Mouse (Mus musculus) skeletal muscle tissue, adult 2 months (tissue): Measurements from ENCODE around the gene Krtap13.
A peak's percentile ranks its signal among the peaks of the same experiment; 100 is the strongest.
"Not testable (repeated sequence)": the region's sequence is repeated elsewhere in the genome, so short reads cannot be mapped to it uniquely, and the experiment has no call there.

Experiments used
- DNase-seq: peaks from one replicate; pipeline ENCODE4 v3.0.0-alpha.2; 2012; ENCODE audit warnings: low read depth, low spot score

Gene Krtap13

DNA sequence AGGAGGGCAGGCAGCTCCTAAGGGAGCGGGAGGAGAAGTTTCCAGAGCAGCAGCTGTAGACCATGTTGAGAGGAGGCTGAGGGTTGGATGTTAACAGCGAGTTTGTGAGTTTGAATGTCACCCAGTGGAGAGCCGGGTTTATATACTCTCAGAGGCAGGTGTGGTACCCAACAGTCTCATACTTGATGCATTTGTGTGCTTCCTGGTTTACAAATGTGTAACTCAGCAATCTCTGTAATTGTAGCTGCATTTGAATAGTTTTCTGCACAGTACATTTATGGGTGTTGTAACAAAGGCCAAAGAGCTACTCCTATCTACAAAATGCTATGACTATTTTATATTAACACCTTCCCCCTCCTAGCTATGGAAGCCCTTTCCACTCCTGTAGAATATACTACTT lies at the start of gene Krtap13:
TSS of gene Krtap13 (minus strand) at position 101 of the 400 bp plus-strand sequence.
- DNase-seq, result not testable (repeated sequence)

DNA sequence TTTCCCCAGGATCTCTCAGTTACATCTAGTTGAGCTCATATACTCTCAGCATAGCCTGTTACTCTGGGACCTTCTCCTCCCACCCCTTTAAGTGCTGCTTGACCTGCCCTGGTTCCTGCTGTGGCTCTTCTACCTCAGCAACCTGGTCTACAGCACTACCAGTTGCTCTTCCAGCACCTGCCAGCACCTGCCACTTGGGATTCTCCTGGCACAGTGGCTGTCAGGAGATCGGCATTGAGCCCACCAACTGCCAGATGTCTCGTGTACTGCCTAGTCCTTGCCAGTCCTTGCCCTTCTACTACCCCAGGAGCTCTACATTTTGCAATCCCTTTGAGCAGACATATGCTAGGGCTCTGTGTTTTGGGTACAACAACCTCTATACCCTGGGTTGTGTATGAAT lies 35.4 kb upstream of the Krtap13 start:
- no peak for DNase-seq

DNA sequence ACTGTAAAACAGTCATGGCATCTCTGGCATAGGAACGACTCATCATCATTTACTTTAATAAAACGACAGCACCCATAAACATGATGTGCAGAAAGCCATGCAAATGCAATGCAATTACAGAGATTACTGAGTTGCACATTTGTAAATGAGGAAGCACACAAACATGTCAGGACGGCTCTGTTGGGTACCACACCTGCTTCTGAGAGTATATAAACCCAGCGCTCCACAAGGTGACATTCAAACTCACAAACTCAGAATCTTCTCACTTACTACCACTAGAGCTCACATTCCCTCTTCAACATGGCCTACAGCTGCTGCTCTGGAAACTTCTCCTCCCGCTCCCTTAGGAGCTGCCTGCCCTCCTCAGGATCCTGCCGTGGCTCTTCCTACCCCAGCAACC lies 26.2 kb upstream of the Krtap13 start, which contains the start of gene Gm5965:
TSS of gene Gm5965 (plus strand) at position 301 of the 400 bp plus-strand sequence.
- DNase-seq, result no peak

DNA sequence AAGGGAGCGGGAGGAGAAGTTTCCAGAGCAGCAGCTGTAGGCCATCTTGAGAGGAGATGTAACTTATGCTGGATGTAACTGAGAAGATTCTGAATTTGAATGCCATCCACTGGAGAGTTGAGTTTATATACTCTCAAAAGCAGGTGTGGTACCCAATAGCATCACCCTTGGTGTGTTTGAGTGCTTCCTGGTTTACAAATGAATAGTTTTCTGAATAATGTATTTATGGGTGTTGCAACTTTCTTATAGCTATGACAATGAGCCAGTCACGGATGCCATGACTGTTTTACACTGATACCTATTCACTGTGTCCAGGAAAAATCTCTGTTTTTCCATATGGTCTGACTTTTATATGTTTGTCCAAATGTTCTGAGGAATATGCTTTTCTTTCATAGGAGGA lies 22.7 kb upstream of the Krtap13 start, which contains the start of gene 2310057N15Rik:
TSS of gene 2310057N15Rik (minus strand) at position 101 of the 400 bp plus-strand sequence.
- DNase-seq, result no peak

DNA sequence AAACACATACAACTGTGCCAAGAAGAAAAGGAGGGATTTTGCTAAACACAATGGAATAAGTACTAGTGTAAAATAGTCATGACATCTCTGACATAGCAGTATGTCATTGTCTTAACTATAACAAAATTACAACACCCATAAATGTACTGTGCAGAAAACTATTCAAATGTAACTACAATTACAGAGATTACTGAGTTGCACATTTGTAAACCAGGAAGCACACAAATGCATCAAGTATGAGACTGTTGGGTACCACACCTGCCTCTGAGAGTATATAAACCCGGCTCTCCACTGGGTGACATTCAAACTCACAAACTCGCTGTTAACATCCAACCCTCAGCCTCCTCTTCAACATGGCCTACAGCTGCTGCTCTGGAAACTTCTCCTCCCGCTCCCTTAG lies 7.1 kb upstream of the Krtap13 start, which contains the start of gene 2310034C09Rik:
TSS of gene 2310034C09Rik (plus strand) at position 301 of the 400 bp plus-strand sequence.
- DNase-seq, result not testable (repeated sequence)

DNA sequence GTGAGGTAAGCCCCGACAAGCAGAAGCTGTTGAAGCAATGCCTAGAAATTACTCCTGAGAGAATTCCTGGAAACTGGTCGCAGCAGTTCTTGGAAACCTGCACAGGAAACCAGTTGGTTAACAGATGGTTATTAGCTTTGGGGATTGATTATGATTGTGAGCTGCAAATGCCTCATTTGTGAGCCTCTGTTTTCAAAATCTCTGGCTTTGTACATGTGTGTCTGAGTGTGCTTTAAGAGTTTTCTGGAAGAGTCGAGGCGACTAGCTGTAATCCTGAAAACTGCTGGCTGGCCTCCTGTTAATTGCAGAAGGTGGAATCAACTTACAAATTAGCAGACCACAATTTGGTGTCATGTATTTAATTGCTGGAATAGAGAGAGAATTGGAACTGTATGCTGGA lies 3.5 kb downstream of the Krtap13 start:
- DNase-seq, result no peak

DNA sequence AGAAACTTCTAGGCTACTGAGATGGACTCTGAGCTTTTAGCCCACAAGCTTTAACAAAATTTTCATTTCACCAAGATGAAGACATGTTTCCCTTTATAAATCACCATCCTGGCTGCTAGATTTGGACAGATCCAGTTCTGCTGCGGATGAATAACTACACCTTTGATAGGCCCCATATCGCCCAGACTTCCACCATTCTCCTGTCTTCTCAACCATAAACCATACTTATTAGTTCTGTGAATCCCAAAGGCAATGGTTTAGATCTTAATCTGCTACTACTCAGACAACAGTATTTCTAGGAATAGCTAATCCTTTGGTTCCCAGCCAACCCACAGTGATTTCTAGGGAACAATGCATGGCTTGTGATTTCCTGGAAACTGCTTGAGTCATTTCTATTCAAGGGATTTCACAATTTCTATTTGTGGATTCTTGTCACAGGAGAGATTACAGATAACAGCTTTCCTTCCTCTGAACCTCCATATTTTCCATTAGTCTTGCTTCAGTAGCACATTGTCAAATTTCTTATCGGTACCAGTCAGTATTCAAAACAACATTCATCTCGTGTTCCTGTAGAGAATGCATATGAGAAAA lies 6.6 kb downstream of the Krtap13 start:
- DNase-seq, result no peak

DNA sequence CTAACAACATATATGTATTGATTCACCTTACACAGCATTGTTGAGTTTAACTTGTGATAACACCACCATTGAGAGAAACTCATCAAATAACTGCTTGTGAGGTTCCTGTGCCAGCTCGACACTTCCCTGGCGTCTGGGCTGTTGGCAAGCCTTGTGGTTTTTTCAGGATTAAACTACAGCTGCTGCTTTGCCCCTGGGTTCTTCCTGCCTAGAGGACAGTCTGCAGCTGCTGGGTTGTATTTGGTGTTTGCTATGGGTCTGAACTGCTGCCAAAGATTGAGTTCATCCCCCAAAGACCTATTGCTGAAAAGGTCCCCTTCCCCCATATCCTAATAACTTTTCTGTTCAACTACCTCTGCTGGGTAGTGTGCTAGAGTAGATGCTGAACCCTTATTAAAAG lies 16.0 kb downstream of the Krtap13 start:
- DNase-seq, result no peak

DNA sequence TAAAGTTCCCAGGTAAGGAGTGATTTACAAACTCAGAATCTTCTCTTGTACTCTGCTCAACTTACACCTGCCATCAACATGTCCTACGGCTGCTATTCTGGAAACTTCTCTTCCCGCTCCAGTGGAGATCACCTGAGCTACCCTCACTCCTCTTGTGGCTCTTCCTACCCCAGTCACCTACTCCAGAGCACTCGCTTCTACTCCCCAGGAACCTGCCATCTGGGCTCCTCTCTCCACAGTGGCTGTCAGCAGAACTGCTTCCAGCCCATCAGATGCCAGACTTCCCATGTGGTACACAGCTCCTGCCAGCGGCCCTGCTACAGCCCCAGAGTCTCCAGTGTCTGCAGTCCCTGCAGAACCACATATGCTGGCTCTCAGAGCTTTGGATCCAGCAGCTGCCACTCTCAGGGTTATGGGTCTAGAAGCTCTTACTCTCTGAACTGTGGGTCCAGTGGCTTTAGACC lies 22.6 kb downstream of the Krtap13 start, which contains the start of gene Krtap13-1:
TSS of gene Krtap13-1 (plus strand) at position 51 of the 464 bp plus-strand sequence.
- peak; percentile 30 for DNase-seq

DNA sequence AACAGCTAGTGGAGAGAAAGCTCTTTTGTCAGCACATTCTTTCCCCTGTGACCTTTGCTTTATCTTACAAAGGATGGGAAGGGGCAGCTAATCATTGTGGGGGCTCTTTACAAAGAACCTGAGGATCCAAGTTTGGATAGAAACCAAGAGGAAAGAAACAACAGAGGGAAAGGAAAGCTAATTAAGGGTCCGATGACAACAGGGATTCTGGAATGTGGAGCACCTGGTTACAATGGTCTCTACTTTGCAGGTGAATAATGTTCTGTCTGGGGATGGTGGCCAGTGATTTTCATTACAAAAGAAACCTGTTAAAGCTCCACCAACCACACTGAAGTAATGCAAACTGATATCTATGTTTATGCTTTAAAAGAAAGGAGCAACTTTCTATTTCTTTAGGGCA lies 31.4 kb downstream of the Krtap13 start:
- DNase-seq, result no peak

DNA sequence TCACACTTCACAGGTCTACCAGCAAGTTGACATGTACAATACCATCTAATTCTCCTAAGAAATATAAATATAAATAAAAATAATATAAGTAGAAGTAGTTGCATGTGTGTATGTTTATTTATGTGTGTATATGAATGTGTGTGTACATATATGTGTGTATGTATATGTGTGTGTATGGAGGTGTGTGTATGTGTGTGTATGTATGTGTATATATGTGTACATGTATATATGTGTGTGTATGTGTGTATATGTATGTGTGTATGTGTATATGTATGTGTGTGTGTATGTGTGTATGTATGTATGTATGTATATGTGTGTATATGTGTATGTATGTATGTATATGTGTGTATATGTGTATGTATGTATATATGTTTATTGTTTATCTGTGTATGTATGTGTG lies 34.9 kb downstream of the Krtap13 start:
- DNase-seq, result no peak

DNA sequence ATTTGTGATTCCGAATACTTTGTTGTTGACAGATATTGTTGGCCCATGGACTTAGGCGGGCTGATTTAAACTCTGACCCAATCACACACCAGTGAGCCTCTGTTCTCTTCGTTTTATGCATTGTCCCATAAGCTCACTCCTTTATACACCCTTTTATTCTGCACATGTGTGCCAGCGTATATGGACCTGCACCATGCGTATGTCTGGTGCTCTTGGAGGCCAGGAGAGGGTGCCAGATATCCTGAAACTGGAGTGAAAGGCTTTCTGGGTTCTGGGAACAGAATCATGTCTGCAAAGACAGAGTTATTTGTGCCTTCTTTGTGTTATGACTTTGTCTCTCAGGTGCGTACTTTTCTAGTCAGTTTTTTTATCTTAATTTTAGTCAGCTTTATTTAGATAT lies 40.2 kb downstream of the Krtap13 start:
- no peak for DNase-seq

DNA sequence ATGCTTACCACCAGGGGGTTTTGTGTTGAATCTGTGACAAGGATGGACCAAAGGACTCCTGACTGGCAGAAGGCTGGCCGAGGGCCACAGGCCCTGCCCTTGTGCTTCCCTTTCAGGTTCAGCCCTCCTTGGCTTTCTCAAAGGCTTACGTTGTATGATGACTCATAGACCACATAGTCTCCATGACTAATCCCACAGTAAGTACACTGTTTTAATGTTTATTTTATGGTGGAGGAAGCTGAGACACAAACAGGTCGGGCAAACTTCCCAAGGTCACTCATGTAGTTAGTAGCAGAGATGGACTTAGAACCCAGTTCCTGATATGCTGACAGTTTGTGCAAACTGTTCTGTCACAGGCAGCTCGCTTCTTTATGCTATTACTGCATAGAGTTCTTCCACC lies 40.7 kb downstream of the Krtap13 start:
- no peak for DNase-seq

DNA sequence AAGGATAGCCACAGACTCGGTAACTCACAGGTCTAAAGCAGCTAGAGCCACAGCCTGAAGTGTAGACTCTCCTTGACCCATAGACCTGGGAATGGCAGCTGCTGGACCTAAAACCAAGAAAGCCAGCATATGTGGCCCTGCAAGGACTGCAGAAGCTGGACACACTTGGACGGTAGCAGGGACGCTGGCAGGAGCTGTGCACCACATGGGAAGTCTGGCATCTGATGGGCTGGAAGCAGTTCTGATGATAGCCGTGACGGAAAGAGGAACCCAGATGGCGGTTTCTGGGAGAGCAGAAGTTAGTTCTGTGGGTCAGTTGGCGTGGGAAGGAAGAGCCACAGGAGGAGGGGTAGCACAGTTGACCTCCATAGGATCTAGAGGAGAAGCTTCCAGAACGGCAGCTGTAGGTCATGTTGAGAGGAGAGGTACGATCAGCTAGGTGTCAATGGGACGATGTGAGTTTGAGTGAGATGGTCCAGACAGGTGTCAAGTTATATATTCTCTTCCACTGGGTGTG lies 43.9 kb downstream of the Krtap13 start, which contains the start of gene 2310061N02Rik:
TSS of gene 2310061N02Rik (minus strand) at position 467 of the 517 bp plus-strand sequence.
- DNase-seq, result no peak

DNA sequence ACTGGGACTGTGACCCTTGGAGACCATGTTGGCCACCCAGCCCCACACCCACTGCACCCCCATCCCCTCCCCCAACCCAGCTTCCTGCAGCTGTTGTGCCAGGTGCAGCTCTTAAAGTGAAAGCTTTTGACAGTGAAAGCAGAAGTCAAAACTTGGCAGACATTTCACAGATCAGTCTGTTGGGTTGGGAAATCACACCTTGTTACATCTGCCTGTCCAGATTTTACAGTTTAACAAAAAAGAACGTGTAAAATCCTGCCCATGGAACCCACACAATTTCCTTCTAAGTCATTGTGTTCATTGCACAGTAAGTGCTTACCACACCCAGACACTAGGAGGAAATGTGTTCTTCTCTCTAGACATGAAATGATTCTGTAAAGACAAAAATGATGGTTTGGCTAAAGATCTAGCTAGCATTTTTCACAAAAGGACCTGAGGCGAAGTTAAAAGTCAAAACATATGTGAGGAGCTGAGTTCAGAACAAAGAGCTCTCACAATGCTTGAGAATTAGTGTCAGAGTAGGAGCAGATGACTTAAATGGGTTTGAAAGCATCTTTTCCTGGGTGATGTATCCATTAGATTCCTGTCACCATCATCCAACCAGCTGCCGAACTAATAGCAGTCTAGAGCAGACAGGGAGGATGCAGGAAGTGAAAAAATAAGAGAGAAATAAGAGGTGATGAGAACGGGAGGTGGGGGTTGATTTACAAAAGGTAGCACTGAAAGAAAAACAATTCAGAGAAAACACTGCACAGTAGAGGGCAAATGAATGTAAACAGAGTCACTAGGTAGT lies 50.2 kb downstream of the Krtap13 start:
- no peak for DNase-seq
